Mouse (Mus musculus) T-cell, adult 2 months (primary cell): ENCODE data around the gene Mlec.
"Not testable (repeated sequence)": the region's sequence is repeated elsewhere in the genome, so short reads cannot be mapped to it uniquely, and the experiment has no call there.

Source experiments
- DNase-seq: peaks from one replicate; pipeline ENCODE4 v3.0.0; 2022; ENCODE audit warnings: low spot score

The Mlec gene

GRCm38 (mm10) chr5:115179596-115179995 lies 21.6 kb upstream of the Mlec start:
- no peak for DNase-seq

GRCm38 (mm10) chr5:115177866-115178265 lies 19.9 kb upstream of the Mlec start:
- no peak for DNase-seq

- peak; percentile 43 for DNase-seq
These were observed 16.6 kb upstream of the Mlec start for GRCm38 (mm10) chr5:115174554-115174953.

GRCm38 (mm10) chr5:115170150-115170549 lies 12.2 kb upstream of the Mlec start:
- DNase-seq, result no peak

GRCm38 (mm10) chr5:115168641-115169415 lies 10.8 kb upstream of the Mlec start:
- no peak for DNase-seq

- DNase-seq, result peak; percentile 91
These were observed 9.4 kb upstream of the Mlec start for GRCm38 (mm10) chr5:115167396-115167795.

- DNase-seq, result no peak
These were observed 8.8 kb upstream of the Mlec start for GRCm38 (mm10) chr5:115166815-115167194.

- DNase-seq, result no peak
These were observed 8.2 kb upstream of the Mlec start for GRCm38 (mm10) chr5:115165895-115166814.

- DNase-seq, result no peak
These were observed 7.4 kb upstream of the Mlec start for GRCm38 (mm10) chr5:115165351-115165750.

GRCm38 (mm10) chr5:115164446-115164845 lies 6.5 kb upstream of the Mlec start:
- not testable (repeated sequence) for DNase-seq

GRCm38 (mm10) chr5:115163563-115163962 lies 5.6 kb upstream of the Mlec start:
- DNase-seq, result peak; percentile 61

- not testable (repeated sequence) for DNase-seq
These were observed 3.9 kb upstream of the Mlec start for GRCm38 (mm10) chr5:115161940-115162279.

- DNase-seq, result no peak
These were observed 3.3 kb upstream of the Mlec start for GRCm38 (mm10) chr5:115161064-115161939.

GRCm38 (mm10) chr5:115160655-115161054 lies 2.7 kb upstream of the Mlec start:
- DNase-seq, result no peak

- no peak for DNase-seq
These were observed 1.2 kb upstream of the Mlec start for GRCm38 (mm10) chr5:115159165-115159564.

GRCm38 (mm10) chr5:115156933-115157589 lies 918 bp downstream of the Mlec start:
- peak; percentile 45 for DNase-seq

- peak; percentile 33 for DNase-seq
These were observed 1.6 kb downstream of the Mlec start for GRCm38 (mm10) chr5:115156401-115156800.

- DNase-seq, result no peak
These were observed 2.1 kb downstream of the Mlec start for GRCm38 (mm10) chr5:115155831-115156230.

- DNase-seq, result no peak
These were observed 2.8 kb downstream of the Mlec start for GRCm38 (mm10) chr5:115155156-115155631.

- peak; percentile 24 for DNase-seq
These were observed 5.6 kb downstream of the Mlec start for GRCm38 (mm10) chr5:115152132-115152956.
